Comparison of ENCODE assay signal across 8 mouse cellular contexts in genomic region chrX:42151024-42151754, GRCm38 (mm10). TPM values are rescaled to one million over a fixed set of nuclear protein-coding genes. Genes with fewer than 3 reads are reported as not detected.
DNase-seq lines count a peak whose midpoint lies in the region; ATAC-seq lines count a peak whose summit lies in the region.

No protein-coding gene starts in this region.

- H3K9me3 ChIP-seq in kidney, embryonic 14.5 days (ENCODE audit: control insufficient read depth, low read length) = no peaks in the 10 kb centered on the region
- 0 out of 2 replicates have a peak, but pooled peaks cover 3% of the 10 kb centered on the region for H3K9me3 ChIP-seq in forebrain, embryonic 10.5 days
- H3K9me3 ChIP-seq in intestine, embryonic 16.5 days (ENCODE audit: control insufficient read depth, low read length) = no peaks in the 10 kb centered on the region
- H3K9me3 ChIP-seq in neural tube, embryonic 12.5 days = no peaks in the 10 kb centered on the region

- H3K4me1 ChIP-seq in kidney, embryonic 14.5 days (ENCODE audit: control insufficient read depth, insufficient read depth, low read length) = no peaks in the 10 kb centered on the region
- H3K4me1 ChIP-seq in forebrain, embryonic 10.5 days = peaks cover 18% of the 10 kb centered on the region
- no peaks in the 10 kb centered on the region for H3K4me1 ChIP-seq in intestine, embryonic 16.5 days (ENCODE audit: control insufficient read depth, insufficient read depth, low read length)
- no peaks in the 10 kb centered on the region for H3K4me1 ChIP-seq in neural tube, embryonic 12.5 days

- ATAC-seq in kidney, embryonic 14.5 days (ENCODE audit: low FRiP score, low TSS enrichment) = no peak
- ATAC-seq in intestine, embryonic 16.5 days = no peak
- ATAC-seq in neural tube, embryonic 12.5 days (ENCODE audit: low FRiP score, low read depth) = no peak

- WGBS in kidney, embryonic 14.5 days = 20% methylated on average over 25 of the region's 25 CpGs
- 14% methylated on average over 25 of the region's 25 CpGs for WGBS in forebrain, embryonic 10.5 days
- 19% methylated on average over 25 of the region's 25 CpGs for WGBS in intestine, embryonic 16.5 days
- WGBS in neural tube, embryonic 12.5 days = 17% methylated on average over 25 of the region's 25 CpGs

- H3K27me3 ChIP-seq in kidney, embryonic 14.5 days (ENCODE audit: control insufficient read depth, insufficient read depth, low read length) = no peaks in the 10 kb centered on the region
- H3K27me3 ChIP-seq in forebrain, embryonic 10.5 days (ENCODE audit: poor library complexity, severe bottlenecking) = no peaks in the 10 kb centered on the region
- no peaks in the 10 kb centered on the region for H3K27me3 ChIP-seq in intestine, embryonic 16.5 days (replicated peaks; ENCODE audit: control insufficient read depth, insufficient read depth, low read length)
- H3K27me3 ChIP-seq in neural tube, embryonic 12.5 days (replicated peaks) = no peaks in the 10 kb centered on the region

- H3K4me2 ChIP-seq in kidney, embryonic 14.5 days (replicated peaks; ENCODE audit: low read depth, low read length) = peak overlapping the region; percentile 47
- peak overlapping the region; percentile 37 for H3K4me2 ChIP-seq in intestine, embryonic 16.5 days (ENCODE audit: low read depth, low read length)
- peak overlapping the region; percentile 57 for H3K4me2 ChIP-seq in neural tube, embryonic 12.5 days (replicated peaks)

- H3K9ac ChIP-seq in kidney, embryonic 14.5 days (ENCODE audit: low read depth, low read length) = peak overlapping the region; percentile 62
- peak overlapping the region; percentile 72 for H3K9ac ChIP-seq in intestine, embryonic 16.5 days (ENCODE audit: low read depth, low read length)
- H3K9ac ChIP-seq in neural tube, embryonic 12.5 days = peak overlapping the region; percentile 64

- no peaks in the 10 kb centered on the region for H3K36me3 ChIP-seq in kidney, embryonic 14.5 days (ENCODE audit: control insufficient read depth, insufficient read depth, low read length)
- no peaks in the 10 kb centered on the region for H3K36me3 ChIP-seq in forebrain, embryonic 10.5 days (replicated peaks)
- no peaks in the 10 kb centered on the region for H3K36me3 ChIP-seq in intestine, embryonic 16.5 days (ENCODE audit: control insufficient read depth, insufficient read depth, low read length)
- no peaks in the 10 kb centered on the region for H3K36me3 ChIP-seq in neural tube, embryonic 12.5 days

- peak overlapping the region; percentile 93 for H3K27ac ChIP-seq in kidney, embryonic 14.5 days (ENCODE audit: low read depth, low read length)
- peak overlapping the region; percentile 99 for H3K27ac ChIP-seq in forebrain, embryonic 10.5 days
- peak overlapping the region; percentile 94 for H3K27ac ChIP-seq in intestine, embryonic 16.5 days (ENCODE audit: low read length)
- H3K27ac ChIP-seq in neural tube, embryonic 12.5 days = peak overlapping the region; percentile 75

- peak overlapping the region; percentile 65 for H3K4me3 ChIP-seq in kidney, embryonic 14.5 days (ENCODE audit: low read length)
- H3K4me3 ChIP-seq in forebrain, embryonic 10.5 days = peak overlapping the region; percentile 69
- H3K4me3 ChIP-seq in intestine, embryonic 16.5 days (ENCODE audit: low read length) = peak overlapping the region; percentile 62
- H3K4me3 ChIP-seq in neural tube, embryonic 12.5 days = peak overlapping the region; percentile 54

- DNase-seq in kidney, postnatal 25 days = no peak
- peak; percentile 6 for DNase-seq in MN1 (ENCODE audit: low spot score)
- DNase-seq in forebrain, embryonic 10.5 days (ENCODE audit: extremely low spot score, low spot score) = no peak
- DNase-seq in layer of hippocampus, postnatal 14 days (ENCODE audit: low spot score in 2 of 2) = no peak
- no peak for DNase-seq in thymus, postnatal 10 days (ENCODE audit: low spot score in 2 of 2)

RNA-seq across cellular contexts. Expression of gene Stag2, which starts 2.1 kb away (rescaled TPM):
- polyA plus RNA-seq in kidney, embryonic 14.5 days (2014; fragmentation: Nextera tagmentation; extraction: Ambion mirVana) = 44.8 and 72.3 TPM in 2 replicates
- polyA plus RNA-seq in forebrain, embryonic 10.5 days (2016; fragmentation: Nextera tagmentation; extraction: Ambion mirVana) = 51.3 and 52.3 TPM in 2 replicates
- 23.0 and 25.7 TPM in 2 replicates for polyA plus RNA-seq in intestine, embryonic 16.5 days (2015; fragmentation: Nextera tagmentation; extraction: Ambion mirVana)
- polyA plus RNA-seq in neural tube, embryonic 12.5 days (2016; fragmentation: Nextera tagmentation; extraction: Ambion mirVana) = 36.9 and 37.5 TPM in 2 replicates
- total RNA-seq in layer of hippocampus, postnatal 14 days (2021) = 10 to 100 TPM; 47.3 to 50.8 TPM
